Mouse (Mus musculus) cerebellum, postnatal 10 days (tissue): ENCODE measurements around the gene Trim7.
A peak's percentile ranks its signal among the peaks of the same experiment; 100 is the strongest.
"Not testable (repeated sequence)": the region's sequence is repeated elsewhere in the genome, so short reads cannot be mapped to it uniquely, and the experiment has no call there.

Experiments
- DNase-seq, 2 experiments: peaks; one replicate each; pipeline ENCODE4 v3.0.0; 2021; ENCODE audit warnings: mixed read lengths in 2 of 2

The Trim7 gene

GRCm38 (mm10) chr11:48827926-48828325 lies 2.0 kb downstream of the Trim7 start:
- DNase-seq: no peak

DNA sequence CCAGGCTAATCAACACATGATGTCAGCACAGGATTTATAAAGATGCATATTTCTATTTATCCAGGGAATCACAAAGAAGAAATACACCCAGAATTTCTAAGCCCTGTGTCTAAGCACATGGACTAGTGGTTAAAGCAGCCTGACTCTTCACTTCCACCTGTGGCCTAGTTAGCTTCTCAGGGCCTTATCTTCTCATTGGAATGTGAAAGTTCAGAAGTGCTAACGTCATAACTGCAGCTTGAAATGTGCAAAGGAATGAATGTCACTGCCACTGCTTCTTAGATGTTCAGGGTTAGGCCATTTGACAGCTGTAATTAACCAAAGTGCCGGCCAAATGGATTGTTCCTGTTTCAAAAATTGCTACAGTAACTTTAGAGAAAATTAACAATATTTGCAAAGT lies 4.3 kb downstream of the Trim7 start:
- DNase-seq: no peak

GRCm38 (mm10) chr11:48831273-48831672 lies 5.3 kb downstream of the Trim7 start:
- no peak for DNase-seq

- DNase-seq: no peak
These were observed 7.3 kb downstream of the Trim7 start for GRCm38 (mm10) chr11:48833078-48833730.

DNA sequence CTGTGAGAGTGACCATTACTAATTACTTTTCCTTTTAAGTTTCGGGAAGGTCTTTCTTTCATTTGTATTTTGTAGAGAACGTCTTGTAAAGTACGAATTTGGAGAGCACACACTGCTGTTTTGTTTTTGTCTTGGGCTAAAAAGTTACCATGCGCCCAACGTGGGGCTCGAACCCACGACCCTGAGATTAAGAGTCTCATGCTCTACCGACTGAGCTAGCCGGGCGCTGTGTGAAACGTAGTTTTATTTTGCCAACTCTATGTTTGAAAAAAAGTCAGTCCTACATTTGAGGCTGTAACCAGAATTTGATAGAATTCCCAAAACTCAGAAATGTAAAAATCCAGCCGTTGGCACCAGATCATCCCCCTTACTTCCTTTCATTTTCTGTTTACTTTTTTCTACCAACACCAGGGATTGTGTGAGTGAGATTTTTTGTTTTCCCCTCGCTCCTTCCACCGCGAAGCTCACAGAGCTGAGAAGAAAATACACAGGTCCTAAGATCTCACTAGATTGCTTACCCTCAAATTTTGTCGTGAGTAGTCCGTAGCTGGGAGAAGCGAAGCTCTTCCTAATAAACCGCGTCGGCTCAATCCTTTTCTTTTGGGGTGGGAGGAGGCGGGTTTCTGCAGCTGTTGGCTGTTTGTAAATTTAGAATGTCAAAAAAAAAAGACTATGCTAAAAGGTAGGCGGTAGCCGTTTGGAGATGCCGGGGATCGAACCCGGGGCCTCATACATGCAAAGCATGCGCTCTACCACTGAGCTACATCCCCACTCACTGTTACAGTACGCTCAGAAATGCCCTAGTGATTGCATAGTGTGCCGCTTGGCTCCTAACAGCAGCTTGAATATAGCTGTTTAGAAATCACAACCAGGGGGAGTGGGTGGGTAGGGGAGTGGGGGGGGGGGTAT lies 8.0 kb downstream of the Trim7 start:
- peak; percentile 94 to 96 for DNase-seq

DNA sequence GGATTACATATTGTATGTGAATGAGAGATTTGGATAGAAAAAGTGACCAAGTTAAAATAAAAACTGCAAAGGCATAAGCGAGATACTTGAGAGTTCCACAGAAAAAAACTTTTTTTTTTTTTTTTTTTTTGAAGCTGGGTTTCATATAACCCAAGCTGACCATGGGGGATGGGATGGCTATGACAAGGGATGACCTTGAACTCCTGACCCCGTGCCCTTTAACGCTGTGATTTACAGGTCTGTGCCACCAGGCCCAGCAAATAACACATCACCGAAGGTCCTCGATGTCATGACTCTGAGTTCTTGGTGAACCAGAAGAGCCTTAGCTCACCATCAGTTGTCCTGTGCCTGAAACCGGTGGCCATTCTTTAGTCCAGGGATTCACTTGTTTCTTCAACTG lies 10.0 kb downstream of the Trim7 start:
- no peak for DNase-seq

DNA sequence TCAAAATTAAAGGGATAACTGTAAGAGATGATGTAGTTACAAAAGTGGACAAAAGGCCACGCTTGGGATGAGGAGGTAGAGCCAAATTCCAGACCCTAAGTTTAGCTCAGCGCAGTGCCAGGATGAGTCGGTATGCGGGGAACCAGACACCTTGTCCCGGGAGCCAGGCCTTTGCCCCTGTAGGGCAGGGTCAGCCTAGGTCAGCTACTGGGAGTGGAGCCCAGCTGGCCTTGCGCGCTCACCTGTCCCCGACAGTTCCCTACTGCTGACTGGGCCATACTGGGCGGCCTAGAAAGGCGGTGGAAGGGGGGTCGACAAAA lies 11.0 kb downstream of the Trim7 start:
- no peak for DNase-seq

GRCm38 (mm10) chr11:48837310-48838180 lies 11.6 kb downstream of the Trim7 start:
- DNase-seq: peak; percentile 77

DNA sequence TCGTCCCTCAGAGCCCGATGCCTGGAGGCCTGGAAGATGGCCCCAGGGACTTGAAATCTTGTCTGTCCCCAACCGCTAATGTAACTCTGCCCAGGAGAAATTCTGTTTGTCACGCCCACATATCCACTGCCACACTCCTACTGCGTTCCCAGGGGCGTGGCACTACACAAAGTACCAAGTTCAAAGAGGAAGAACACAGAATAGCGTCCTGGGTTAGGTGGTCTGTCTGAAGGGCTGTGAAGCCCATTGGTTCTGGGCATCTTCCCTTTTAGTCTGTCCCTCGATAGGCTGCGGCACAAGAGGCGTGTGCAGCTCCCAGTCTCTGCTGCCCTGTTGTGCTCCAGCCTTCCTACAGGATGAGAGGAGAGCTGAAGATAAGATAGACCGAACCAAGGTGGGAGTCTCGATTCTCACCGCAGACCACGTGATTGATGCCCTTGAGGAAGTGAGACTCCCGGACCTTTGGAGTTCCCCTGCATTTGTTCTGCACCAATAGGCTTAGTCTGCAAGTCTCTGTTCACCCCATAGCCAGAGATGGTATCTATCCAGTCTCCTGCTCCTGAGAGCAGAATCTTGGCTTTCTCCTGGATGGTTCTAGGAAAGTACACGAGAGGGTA lies 12.3 kb downstream of the Trim7 start:
- peak in 1 of 2 experiments; percentile 53 for DNase-seq

GRCm38 (mm10) chr11:48838879-48839680 lies 13.1 kb downstream of the Trim7 start:
- no peak for DNase-seq

DNA sequence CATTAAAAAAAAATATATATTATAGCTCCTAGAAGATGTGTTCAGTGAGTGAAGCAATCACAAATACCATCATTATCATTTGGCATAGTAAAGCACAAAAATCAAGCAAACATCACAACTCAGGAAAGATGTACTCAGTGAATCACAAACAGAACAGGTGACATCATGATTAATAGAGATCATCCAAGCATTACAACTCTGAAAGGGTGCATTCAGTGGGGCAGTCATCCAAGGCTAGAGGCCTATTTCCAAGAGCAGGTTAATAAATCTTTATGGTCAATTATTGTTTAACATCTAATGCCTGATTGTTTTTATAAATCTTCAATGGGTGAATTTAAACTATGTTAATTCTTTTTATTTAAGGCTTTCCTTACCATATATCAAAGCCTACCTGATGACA lies 14.9 kb downstream of the Trim7 start:
- DNase-seq: no peak

- DNase-seq: no peak
These were observed 15.3 kb downstream of the Trim7 start for GRCm38 (mm10) chr11:48841213-48841612.

GRCm38 (mm10) chr11:48842378-48842792 lies 16.4 kb downstream of the Trim7 start:
- DNase-seq: no peak

- no peak for DNase-seq
These were observed 17.3 kb downstream of the Trim7 start for GRCm38 (mm10) chr11:48843202-48843601.

DNA sequence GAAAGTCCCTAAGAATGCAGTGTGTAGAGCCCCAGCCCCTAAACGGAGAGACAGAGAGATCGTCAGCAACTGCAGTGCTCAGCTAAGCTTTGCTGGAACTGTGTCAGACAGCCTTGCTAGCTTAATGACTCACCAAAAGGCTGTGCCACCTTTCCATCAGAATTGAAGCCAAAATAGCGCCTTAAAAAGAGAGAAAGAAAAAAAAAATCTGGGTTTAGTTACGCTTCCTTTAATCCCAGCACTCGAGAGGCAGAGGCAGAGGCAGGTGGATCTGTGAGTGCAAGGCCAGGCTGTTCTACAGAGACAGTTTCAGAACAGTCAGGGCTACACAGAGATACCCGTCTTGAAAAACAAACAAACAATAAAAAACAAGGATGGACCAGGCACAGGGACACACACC lies 18.4 kb downstream of the Trim7 start:
- no peak for DNase-seq

GRCm38 (mm10) chr11:48845244-48845815 lies 19.4 kb downstream of the Trim7 start:
- no peak for DNase-seq

GRCm38 (mm10) chr11:48846362-48846761 lies 20.4 kb downstream of the Trim7 start:
- not testable (repeated sequence) for DNase-seq

GRCm38 (mm10) chr11:48846881-48847280 lies 20.9 kb downstream of the Trim7 start:
- DNase-seq: no peak

GRCm38 (mm10) chr11:48850240-48850639 lies 24.3 kb downstream of the Trim7 start:
- DNase-seq: no peak

DNA sequence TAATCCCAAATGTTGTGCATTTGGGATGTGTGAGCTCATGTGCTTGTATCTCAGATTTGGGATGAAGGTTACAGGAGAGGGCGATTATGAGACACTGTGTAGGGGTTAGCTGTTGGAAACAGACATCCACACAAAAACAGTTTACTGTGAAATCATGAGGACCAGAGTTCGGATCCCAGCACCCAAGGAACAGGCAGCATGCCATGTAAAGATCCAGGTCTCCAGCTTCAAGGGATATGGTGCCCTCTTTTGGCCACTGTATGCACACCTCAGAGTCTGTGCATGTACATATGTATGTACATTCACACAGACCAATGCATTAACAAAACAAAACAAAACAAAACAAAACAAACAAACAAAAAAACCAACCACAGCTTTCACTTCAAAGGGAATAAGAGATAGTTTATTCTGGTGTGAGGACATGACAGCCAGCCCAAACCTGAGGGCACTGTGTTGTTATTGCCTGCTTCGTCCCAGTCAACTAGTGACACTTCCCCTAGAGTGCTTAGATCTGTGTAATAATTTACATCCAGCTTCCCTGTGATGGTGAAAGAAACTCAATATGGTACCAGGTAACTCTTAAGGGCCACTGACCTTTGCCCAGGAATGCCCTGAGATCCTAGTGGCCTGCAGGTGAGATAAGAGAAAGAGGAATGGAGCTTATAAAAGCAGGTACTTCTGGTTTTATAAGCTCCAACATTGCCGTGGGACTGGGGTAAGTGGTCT lies 25.5 kb downstream of the Trim7 start:
- peak in 1 of 2 experiments; percentile 36 for DNase-seq

DNA sequence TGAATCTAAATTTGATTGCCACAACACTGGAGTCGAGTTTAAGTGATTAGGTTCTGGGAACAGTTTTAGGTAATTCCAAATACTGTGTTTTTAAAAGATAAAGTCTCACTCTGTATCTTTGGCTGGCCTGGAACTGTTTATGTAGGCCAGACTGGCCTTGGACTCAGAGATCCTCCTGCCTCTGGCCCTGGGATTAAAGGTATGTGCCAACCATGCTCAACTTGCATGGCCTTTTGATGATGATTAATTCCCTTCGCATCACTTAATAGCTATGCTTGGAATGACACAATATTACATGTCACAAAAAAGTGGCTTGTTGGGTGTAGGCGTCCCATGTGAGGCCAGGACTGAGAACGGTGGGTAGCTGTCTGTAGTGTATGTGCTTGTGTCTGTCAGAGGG lies 26.2 kb downstream of the Trim7 start:
- no peak for DNase-seq
